16 mouse cellular contexts compared by ENCODE assay signal in genomic region chrX:48385927-48386326, GRCm38 (mm10). TPM values are rescaled to one million over a fixed set of nuclear protein-coding genes. Genes with fewer than 3 reads are reported as not detected.
A peak's percentile ranks its signal among the peaks of the same experiment; 100 is the strongest.
DNase-seq lines count a peak whose midpoint lies in the region; ATAC-seq lines count a peak whose summit lies in the region.
"Had no signal": no experiment of that assay in that cellular context is flagged by ENCODE, and none has a peak within 500 bp of the region (broad histone marks: within the 10 kb centered on the region; RNA-seq: fewer than 3 reads in every experiment).

No protein-coding gene starts in this region.

- H3K9me3 ChIP-seq in embryonic facial prominence, embryonic 10.5 days = no peaks in the 10 kb centered on the region
- no peaks in the 10 kb centered on the region for H3K9me3 ChIP-seq in hindbrain, embryonic 12.5 days (replicated peaks)
- H3K9me3 ChIP-seq in midbrain, embryonic 14.5 days (ENCODE audit: control insufficient read depth, low read length) = no peaks in the 10 kb centered on the region
- H3K9me3 ChIP-seq: G1E; heart, embryonic 12.5 days; limb, embryonic 13.5 days had no signal

- H3K27ac ChIP-seq in embryonic facial prominence, embryonic 10.5 days (replicated peaks) = no peak overlapping the region
- peak overlapping the region; percentile 35; the same call in 1 of the 2 replicates for H3K27ac ChIP-seq in hindbrain, embryonic 12.5 days
- peak overlapping the region; percentile 49 for H3K27ac ChIP-seq in midbrain, embryonic 14.5 days (replicated peaks; ENCODE audit: low read depth, low read length)
- H3K27ac ChIP-seq: left cerebral cortex, adult 2 months; limb, embryonic 13.5 days had no signal

- DNase-seq in left cerebral cortex, postnatal 4 days = peak; percentile 33
- DNase-seq in left cerebral cortex, adult 18-20 months (ENCODE audit: low spot score in 2 of 2) = no peak
- peak; percentile 12 for DNase-seq in embryonic facial prominence, embryonic 10.5 days (ENCODE audit: low spot score)
- DNase-seq in midbrain, embryonic 14.5 days = peak; percentile 59
- DNase-seq in gastrocnemius, postnatal 14 days = no peak
- no peak for DNase-seq in gastrocnemius, postnatal 4 days (ENCODE audit: low spot score in 2 of 2)
- DNase-seq in gastrocnemius, adult 8-10 months (ENCODE audit: low spot score in 2 of 2) = no peak
- DNase-seq: adrenal gland, postnatal 36 days; gastrocnemius, postnatal 10 days; heart, postnatal 4 days; kidney, adult 8-10 months had no signal

- H3K4me3 ChIP-seq in embryonic facial prominence, embryonic 10.5 days = no peak overlapping the region
- H3K4me3 ChIP-seq in hindbrain, embryonic 12.5 days = no peak overlapping the region
- H3K4me3 ChIP-seq in midbrain, embryonic 14.5 days (replicated peaks; ENCODE audit: low read depth, low read length) = no peak overlapping the region
- H3K4me3 ChIP-seq: heart, embryonic 12.5 days; left cerebral cortex, adult 2 months; limb, embryonic 13.5 days had no signal

- peaks cover 82% of the 10 kb centered on the region for H3K36me3 ChIP-seq in embryonic facial prominence, embryonic 10.5 days (replicated peaks)
- peaks cover 41% of the 10 kb centered on the region for H3K36me3 ChIP-seq in hindbrain, embryonic 12.5 days
- peaks cover 42% of the 10 kb centered on the region for H3K36me3 ChIP-seq in midbrain, embryonic 14.5 days (ENCODE audit: control insufficient read depth, insufficient read depth, low read length)

- intact Hi-C loops in left cerebral cortex, postnatal 4 days (cut with DNase I) = loop anchor here (10.0 kb wide), 1 partner anchor 101 kb away; no protein-coding TSS in a partner anchor
- intact Hi-C loops in gastrocnemius, postnatal 14 days (cut with DNase I; ENCODE audit: low total_unique reads) = loop anchor here (10.0 kb wide), 2 partner anchors 111 to 391 kb away; no protein-coding TSS in a partner anchor

- H3K4me1 ChIP-seq in embryonic facial prominence, embryonic 10.5 days = peaks cover 4% of the 10 kb centered on the region; the same call in 1 of the 2 replicates
- H3K4me1 ChIP-seq in hindbrain, embryonic 12.5 days = no peaks in the 10 kb centered on the region
- H3K4me1 ChIP-seq in midbrain, embryonic 14.5 days (ENCODE audit: control insufficient read depth, insufficient read depth, low read length) = no peaks in the 10 kb centered on the region
- H3K4me1 ChIP-seq: heart, embryonic 12.5 days; limb, embryonic 13.5 days had no signal

- no peaks in the 10 kb centered on the region for H3K27me3 ChIP-seq in embryonic facial prominence, embryonic 10.5 days (replicated peaks; ENCODE audit: low read depth, poor library complexity, severe bottlenecking)
- H3K27me3 ChIP-seq in hindbrain, embryonic 12.5 days = no peaks in the 10 kb centered on the region
- no peaks in the 10 kb centered on the region for H3K27me3 ChIP-seq in midbrain, embryonic 14.5 days (ENCODE audit: control insufficient read depth, insufficient read depth, low read length)
- H3K27me3 ChIP-seq: heart, embryonic 12.5 days; limb, embryonic 13.5 days had no signal

- peak; percentile 73 for ATAC-seq in hindbrain, embryonic 12.5 days (ENCODE audit: low FRiP score)
- ATAC-seq in midbrain, embryonic 14.5 days (ENCODE audit: low FRiP score, low TSS enrichment) = peak; percentile 77

- no peak overlapping the region for H3K9ac ChIP-seq in hindbrain, embryonic 12.5 days
- no peak overlapping the region for H3K9ac ChIP-seq in midbrain, embryonic 14.5 days (replicated peaks; ENCODE audit: low read length)
- H3K9ac ChIP-seq: heart, embryonic 12.5 days; limb, embryonic 13.5 days had no signal

- 45% methylated on average over 4 of the region's 4 CpGs for WGBS in embryonic facial prominence, embryonic 10.5 days
- WGBS in hindbrain, embryonic 12.5 days = 54% methylated on average over 3 of the region's 4 CpGs
- 24% methylated on average over 4 of the region's 4 CpGs for WGBS in midbrain, embryonic 14.5 days

- H3K4me2 ChIP-seq in hindbrain, embryonic 12.5 days (replicated peaks) = no peak overlapping the region
- H3K4me2 ChIP-seq in midbrain, embryonic 14.5 days (ENCODE audit: low read length) = no peak overlapping the region
- H3K4me2 ChIP-seq: heart, embryonic 12.5 days; limb, embryonic 13.5 days had no signal

RNA-seq across cellular contexts. Expression of gene Bcorl1, which starts 44.8 kb away (rescaled TPM):
- 10 to 100 TPM; 27.9 to 33.5 TPM for total RNA-seq in left cerebral cortex, postnatal 4 days (2021)
- 10 to 100 TPM; 18.4 to 22.1 TPM for total RNA-seq in left cerebral cortex, adult 18-20 months (2021)
- 4.6 and 4.8 TPM in 2 replicates for polyA plus RNA-seq in embryonic facial prominence, embryonic 10.5 days (2016; fragmentation: Nextera tagmentation; extraction: Ambion mirVana)
- 8.0 and 9.5 TPM in 2 replicates for polyA plus RNA-seq in hindbrain, embryonic 12.5 days (2016; fragmentation: Nextera tagmentation; extraction: Ambion mirVana)
- polyA plus RNA-seq in midbrain, embryonic 14.5 days (2014; fragmentation: Nextera tagmentation; extraction: Ambion mirVana) = 7.8 and 7.9 TPM in 2 replicates
- 1 to 10 TPM; 5.5 to 8.4 TPM for total RNA-seq in gastrocnemius, postnatal 14 days (2021)
- total RNA-seq in gastrocnemius, postnatal 4 days (2021) = 10 to 100 TPM; 11.1 to 11.2 TPM
- total RNA-seq in gastrocnemius, adult 8-10 months (2022) = 1 to 10 TPM; 6.2 to 9.3 (median 8.0) TPM

Comparison
In these comparisons a context has a peak if more than half of its experiments do, and no peak if none do; other contexts are left out.
1. DNase-seq: peak in left cerebral cortex, postnatal 4 days (single experiment), embryonic facial prominence, embryonic 10.5 days (single experiment) and midbrain, embryonic 14.5 days (single experiment); none in left cerebral cortex, adult 18-20 months (0 of 2), gastrocnemius, postnatal 14 days (single experiment), gastrocnemius, postnatal 4 days (0 of 2) and gastrocnemius, adult 8-10 months (0 of 2).